Mouse (Mus musculus) spleen, postnatal 10 days (tissue): ENCODE measurements around the gene Zfp683.

Experiments used
- DNase-seq, 2 experiments: peaks; one replicate each; pipeline ENCODE4 v3.0.0; 2021 to 2022; ENCODE audit warnings: low spot score in 2 of 2

The Zfp683 gene

GRCm38 (mm10) chr4:134051912-134052311 lies 1.7 kb upstream of the Zfp683 start:
- DNase-seq: no peak

DNA sequence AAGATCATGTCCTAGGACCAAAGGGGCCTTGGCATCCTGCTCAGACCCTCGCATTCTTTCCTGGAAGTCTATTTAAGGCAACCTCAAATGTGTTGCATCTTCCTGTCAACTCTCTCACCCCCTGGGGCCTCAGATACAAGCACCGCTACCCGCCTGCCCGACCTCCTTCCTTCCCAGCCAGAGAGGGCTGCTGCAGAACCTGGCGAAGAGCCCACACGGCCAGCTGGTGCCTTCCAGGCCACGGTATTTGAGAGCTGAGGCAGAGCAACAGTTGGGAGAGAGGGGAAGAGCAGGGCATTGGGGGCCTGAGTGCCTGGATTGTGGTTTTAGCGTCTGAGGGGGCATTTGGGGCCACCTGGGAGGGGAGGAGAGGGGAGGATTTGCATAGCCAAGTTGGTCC lies 1.1 kb upstream of the Zfp683 start:
- DNase-seq: no peak

DNA sequence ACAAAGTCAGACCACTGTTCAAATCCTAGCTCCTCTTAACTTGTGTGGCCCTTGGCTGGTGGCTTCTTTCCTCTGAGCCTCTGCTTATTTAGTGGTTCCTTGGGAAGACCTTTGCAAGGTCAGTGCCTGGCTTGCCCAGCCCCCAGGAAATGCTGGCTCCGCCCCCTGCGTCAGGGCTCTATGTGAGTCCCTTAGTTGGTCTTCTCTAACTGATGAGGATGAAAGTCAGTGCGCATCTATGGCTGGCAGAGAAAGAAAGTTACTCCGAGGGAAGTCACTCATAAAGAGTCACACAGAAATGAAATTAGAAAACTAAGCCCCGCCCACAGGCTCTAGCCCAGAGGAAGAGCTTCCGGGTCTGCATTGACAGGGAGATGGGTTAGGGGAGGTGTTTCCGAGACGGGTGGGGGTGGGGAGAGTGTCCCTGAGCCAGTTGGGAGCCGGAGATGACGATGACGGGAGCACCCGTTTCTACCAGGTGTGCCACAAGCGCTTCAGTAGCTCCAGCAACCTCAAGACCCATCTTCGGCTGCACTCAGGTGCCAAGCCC lies 4.6 kb downstream of the Zfp683 start:
- DNase-seq: no peak

DNA sequence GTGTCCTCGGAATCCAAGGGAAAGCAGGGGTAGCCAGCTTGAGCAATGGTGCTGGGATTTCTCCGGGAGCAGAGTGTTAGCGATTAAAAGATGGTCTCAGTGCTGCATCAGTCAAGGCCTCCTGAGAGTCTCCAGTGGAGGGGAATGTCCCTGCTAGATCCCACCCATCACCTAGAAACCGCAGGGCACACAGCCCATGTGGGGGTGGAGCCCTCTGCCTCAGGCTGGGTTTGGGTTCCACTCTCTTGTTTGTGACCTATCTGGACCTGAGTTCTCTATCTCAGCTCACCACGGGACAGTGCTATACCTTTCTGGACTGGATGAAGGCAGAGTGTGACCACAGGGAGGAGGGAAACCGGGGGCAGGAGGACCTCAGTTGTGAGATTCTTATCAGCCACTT lies 5.3 kb downstream of the Zfp683 start:
- DNase-seq: no peak

GRCm38 (mm10) chr4:134060135-134060865 lies 6.7 kb downstream of the Zfp683 start, which contains the start of gene Crybg2:
Crybg2 (plus strand) TSS chr4:134060815.
- no peak for DNase-seq

DNA sequence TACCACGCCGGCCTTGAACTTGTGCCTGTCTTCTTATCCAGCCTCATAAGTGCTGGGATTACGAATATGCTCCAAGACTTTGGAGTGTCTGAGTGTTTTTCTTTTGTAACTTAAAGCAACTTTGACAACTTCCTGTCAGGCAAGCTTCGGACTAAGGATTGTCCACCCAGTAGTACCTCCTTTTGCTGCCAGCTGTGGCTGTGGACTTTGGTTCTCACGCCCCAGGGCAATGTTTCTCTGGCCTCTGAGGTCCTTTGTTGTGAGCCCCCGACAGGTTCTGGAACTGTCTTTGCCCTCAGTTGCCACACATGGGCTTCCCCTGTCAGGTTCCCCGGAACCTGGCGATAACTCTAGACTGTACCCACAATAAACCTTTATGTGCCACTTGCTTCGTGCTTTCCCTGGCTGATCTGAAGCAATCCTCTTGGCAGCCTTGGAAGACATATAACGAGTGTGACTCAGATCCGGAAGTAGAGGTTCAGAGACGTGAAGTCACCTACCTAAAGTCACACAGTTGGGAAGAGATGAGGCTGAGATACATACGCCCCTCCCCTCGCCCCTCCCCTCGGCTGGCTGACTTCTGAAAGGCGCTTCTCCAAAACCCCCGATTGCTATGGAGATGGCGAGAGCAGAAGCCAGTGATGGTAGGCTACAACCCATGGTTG lies 7.7 kb downstream of the Zfp683 start:
- no peak for DNase-seq

DNA sequence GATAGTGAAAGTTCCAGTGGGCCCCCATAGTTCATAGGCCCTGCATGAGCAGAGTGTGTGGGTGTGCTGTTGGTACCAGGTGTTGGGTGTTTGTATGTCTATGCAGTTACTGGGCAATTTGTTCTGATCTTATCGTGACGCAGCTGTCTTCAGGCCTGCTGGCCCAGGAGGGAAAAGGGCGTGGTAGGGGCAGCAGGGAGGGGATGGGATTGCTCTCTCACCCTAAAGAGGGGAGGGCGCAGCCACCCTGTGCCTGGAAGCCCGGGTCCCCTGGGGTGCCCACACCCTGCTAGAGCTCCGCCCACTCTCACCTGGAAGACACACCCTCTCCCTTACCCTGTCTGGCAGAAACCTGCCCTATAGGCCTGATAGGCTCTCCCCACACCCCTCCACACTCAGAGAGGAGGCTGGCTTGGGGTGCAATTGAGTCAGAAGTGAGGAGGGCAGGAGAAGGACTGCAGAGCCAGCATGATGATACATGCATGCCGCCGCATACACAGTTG lies 8.4 kb downstream of the Zfp683 start:
- DNase-seq: no peak

DNA sequence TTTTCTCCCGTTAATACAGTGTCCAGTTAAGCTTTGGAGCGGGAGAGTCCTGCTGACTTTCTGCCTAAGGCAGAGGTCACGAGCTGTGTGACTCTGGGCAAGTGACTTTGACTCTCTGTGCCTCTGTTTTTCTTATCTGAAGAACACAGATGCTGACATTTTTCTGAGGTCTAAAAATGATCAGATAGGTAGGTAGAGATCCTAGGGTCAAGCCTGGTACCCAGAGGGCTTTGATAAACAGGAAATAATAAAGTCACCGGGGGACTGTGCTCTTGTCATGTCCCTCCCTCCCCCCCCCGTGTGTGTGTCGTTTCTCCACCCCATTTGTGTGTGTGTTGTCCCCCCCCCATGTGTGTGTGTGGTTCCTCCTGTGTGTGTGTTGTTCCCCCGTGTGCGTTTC lies 8.9 kb downstream of the Zfp683 start:
- no peak for DNase-seq

DNA sequence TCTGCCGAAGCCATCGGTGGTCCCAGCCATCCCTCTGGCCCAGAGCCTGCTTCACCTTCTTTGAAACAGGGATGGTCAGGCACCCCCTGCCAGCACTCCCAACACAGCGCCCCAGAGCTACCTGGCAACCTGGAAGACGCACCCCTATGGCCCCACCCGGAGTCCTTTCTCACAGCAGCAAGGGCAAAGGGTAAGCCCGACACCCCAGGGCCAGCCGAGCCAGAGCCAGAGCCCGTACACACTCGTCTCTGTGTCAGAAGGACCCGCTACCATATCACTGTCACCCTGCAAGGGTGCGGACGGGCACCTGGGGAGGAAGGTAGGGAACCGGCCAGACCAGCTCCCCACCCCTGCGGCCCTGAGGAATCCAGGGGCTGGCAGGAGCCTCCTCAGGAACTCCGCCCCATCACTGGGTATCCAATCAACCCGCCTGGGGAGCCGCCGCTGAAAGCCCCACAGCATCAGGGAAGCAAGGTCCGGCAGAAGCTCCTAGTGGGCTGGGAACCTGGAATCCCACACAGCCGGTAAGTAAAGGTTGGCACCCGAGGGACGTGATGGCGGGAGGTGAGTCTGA lies 11.9 kb downstream of the Zfp683 start:
- no peak for DNase-seq

GRCm38 (mm10) chr4:134067383-134067782 lies 13.7 kb downstream of the Zfp683 start:
- no peak for DNase-seq

DNA sequence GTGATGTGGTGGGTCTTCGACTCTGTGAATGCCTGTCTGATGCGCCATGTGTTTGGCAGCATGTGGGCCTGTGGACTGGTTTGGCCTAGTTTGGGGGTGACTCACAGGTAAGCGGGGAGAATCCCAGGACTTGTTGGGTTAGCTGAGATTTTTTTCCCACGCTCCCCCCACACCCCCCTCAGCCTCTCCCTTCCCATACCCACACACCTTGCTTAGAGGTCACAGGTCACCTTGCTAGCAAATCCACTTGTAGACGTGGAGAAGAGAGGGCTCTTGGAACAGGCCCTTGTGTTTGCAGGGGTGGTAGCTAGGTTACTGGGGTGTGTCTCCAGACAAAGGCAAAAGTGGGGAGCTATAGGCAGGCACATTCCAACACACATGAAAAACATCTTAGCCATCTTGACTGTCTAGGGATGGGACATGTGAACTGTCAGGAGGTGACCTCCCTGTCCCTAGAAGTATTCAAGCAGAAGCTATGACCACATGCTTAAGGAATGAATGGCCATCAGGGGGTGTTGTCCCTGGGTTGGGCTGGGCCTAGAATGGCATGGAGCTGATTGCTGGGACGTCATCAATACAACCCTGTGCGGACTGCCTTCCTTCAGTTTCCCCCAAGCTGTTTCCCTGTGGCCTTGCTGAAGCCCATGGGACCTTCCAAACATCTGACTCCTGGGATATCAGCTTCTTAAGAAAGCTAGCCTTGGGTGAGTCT lies 14.4 kb downstream of the Zfp683 start:
- no peak for DNase-seq

DNA sequence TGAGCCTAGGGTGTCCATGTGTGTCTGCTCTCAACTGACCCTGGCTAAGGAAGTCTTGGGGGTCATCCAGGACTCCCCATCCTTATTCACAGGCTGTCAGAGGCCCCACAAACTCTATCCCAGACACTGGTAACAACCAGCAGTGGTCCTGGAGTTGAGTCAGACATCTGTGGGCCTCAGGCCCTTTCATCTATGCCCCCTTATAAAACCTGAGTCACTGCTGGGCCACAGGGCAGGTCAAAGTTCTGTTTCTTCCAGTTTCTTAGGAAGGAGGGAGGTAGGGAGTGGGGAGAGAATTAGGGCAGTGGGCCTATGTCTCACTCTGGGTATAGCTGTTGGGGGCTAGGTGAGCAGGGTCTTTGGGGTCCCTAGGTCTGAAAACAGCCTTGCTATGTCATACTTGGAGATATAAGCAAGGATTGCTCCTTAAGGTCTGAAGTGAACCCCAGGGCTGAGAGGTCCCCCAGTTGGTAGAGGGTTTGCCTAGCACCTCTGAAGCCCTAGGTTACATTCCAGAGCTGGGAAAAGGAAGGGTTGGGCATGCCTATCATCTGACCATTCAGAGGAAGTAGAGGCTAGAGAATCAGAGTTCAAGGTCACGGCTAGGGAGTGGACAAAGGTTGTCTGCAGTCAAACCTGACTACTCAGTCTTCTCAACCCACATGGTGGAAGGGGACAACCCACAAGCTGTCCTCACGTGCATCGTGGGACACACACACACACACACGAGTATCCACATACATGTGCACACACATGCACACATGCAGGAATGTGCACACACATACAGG lies 15.3 kb downstream of the Zfp683 start:
- no peak for DNase-seq

DNA sequence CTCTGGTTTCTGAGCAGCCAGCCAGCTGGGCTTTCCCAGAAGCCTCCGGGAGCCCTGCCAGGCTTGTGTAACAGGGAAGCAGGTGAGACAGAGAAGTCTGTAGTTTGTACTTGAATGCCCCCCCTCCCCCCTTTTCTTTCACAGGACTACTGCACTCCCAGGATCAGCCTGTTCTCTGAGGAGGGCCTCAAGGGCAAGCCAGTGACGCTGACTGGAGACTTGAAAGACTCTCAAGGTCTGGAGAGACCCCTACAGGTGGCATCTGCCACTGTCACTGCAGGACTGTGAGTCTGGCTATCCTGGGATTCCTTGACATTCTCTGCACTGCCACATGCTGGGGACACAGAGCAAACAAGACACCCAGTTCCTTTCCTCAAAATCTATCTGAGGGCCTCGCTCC lies 25.1 kb downstream of the Zfp683 start:
- DNase-seq: peak in 1 of 2 experiments; percentile 52

GRCm38 (mm10) chr4:134080674-134081073 lies 27.0 kb downstream of the Zfp683 start:
- DNase-seq: no peak

GRCm38 (mm10) chr4:134081730-134082386 lies 28.2 kb downstream of the Zfp683 start:
- DNase-seq: peak; percentile 67 to 89

DNA sequence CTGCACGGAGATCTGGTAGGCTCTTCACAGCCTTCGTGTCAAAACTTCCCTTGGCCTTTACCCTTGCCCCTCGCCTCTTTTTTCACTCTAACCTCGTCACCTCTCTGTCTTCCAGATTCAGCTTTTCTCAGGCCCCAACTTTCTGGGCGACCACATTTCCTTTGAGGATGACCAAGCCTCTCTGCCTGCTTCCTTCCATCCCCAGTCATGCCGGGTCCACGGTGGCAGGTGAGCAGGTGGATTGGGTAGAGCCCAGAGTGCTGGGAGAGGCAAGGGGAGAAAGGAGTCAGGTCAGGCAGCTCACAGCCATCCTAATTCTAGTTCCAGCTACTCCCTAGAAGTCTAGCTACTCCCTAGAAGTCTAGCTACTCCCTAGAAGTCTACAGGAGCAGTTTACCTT lies 28.8 kb downstream of the Zfp683 start:
- DNase-seq: no peak

DNA sequence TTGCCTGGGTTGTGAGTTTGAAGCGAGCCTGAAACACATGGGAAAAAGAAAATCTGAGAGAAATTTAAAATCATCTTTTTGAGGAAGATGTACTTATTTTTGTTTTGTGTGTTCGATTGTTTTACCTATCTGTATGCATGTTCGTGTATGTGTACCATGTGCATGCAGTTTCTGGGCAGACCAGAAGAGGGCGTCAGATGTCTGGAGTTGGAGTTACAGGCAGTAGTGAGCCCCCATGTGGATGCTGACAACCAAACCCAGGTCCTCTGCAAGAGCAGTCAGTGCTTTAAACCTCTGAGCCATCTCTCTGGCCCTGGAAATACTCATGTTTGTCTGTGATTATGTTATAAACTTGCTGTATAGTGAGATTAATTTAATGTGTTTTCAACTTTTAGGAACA lies 31.4 kb downstream of the Zfp683 start:
- DNase-seq: no peak

DNA sequence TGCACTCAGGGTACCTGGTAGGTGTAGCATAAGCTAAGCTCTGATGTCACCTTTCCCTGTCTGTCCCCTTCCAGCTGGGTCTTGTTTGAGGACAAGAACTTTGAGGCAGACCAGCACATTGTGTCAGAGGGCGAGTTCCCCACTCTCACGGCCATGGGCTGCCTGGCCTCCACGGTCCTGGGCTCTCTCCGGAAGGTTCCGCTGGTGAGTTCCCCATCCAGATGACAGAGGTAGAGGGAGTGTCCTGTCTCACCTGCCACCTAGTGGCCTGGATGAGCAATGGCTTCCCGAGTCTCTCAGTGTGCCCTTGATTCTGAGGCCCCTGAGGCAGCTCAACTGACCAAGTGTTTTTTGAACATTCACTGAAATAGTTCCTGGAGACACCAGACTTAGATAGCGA lies 33.8 kb downstream of the Zfp683 start:
- peak in 1 of 2 experiments; percentile 63 for DNase-seq

- no peak for DNase-seq
These were observed 35.4 kb downstream of the Zfp683 start for GRCm38 (mm10) chr4:134089029-134089428.

DNA sequence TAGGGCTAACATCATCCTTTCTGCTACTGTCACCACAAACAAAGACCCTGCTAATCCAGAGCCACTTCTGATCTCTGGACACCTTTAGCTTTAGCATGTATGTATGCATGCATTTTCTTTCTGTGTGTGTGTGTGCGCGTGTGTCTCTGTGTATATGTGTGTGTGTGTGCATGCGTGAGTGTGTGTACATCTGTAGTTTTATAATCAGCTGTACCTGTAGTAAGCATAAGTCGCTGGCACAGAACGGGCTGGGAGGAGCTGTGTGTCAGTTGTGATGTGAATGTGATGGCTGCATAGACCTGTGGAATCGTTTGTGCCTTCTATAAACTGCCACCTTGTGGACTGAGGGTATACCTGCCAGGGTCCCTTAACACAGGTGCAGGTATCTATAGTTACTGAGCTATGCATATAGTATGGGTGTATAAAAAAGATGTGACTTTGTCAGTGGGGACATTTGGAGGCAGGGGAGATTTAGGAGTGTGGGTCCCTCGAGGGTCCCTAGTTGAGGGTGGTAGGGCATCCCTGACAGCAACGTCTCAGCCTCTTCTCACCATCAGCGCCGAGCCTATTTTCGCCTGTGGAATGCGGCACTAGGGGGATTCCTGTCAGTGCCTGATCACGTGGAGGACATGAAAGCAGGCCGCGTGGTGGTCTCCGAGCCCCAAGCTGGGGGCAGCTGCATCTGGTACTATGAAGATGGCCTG lies 37.0 kb downstream of the Zfp683 start:
- DNase-seq: no peak
